Mouse (Mus musculus): Measurements from ENCODE around the gene Nckap5. TPM values are rescaled to one million over a fixed set of nuclear protein-coding genes. Genes with fewer than 3 reads are reported as not detected.

The Nckap5 gene
- polyA plus RNA-seq, 1 experiment from 2014 or later = 12.3 TPM

DNA sequence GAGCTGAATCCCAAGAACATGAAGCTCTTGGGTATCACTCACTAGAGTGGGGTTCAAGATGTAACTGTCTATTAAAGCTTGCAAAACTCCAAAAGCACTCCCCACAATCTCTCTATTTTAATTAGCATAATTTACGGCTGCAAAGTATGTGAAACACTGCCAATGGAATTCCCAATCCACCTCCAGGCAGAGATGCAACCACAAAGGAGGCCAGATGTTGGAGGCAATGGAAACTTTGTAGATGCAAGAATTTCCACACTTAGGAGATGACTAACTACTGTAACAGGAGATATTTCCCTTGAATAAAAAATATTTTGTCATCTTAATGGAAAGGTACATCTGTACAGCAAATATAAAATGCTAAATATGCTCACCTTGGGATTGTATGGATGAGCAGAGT lies 295.1 kb downstream of the Nckap5 start:
- WGBS = 85% methylated on average over 1 of the region's 1 CpGs
- Histone ChIP-seq H3K4me1 (replicated peaks; ENCODE audit: control insufficient read depth, insufficient read depth, low read length) (no peaks in the 10 kb centered on the region), H3K9ac (ENCODE audit: low read depth, low read length) (no peak overlapping the region), H3K4me3 (ENCODE audit: low read depth, low read length) (no peak overlapping the region), H3K36me3 (ENCODE audit: control insufficient read depth, insufficient read depth) (no peaks in the 10 kb centered on the region), H3K27ac (ENCODE audit: low read depth, low read length) (no peak overlapping the region), H3K4me2 (replicated peaks; ENCODE audit: low read depth) (no peak overlapping the region), H3K9me3 (ENCODE audit: control insufficient read depth) (no peaks in the 10 kb centered on the region), H3K27me3 (replicated peaks; ENCODE audit: control insufficient read depth, insufficient read depth, low read length) (no peaks in the 10 kb centered on the region)
- no peak for TF ChIP-seq CTCF (IDR thresholded peaks at IDR 0.05; ENCODE audit: low read depth)
- ATAC-seq = no peak

DNA sequence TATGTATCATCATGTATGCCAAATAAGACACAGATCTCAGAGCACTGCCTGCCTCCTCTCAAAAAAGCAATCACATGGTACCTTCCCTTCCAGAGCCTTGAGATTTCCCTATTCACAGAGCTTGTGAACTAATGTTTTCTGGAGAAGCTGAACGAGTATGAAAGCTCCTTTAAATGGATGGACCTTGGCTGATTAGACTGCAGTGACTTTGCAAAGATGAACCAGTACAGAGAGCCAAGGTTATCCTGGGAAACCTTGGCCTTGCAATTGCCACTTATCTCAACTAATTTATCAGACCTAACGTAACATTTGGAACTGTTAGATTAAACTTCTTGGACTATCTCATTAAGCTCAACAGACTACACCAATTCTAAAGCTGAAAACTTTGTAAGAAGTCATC lies 296.6 kb downstream of the Nckap5 start:
- no peaks in the 10 kb centered on the region for H3K4me1 ChIP-seq (replicated peaks; ENCODE audit: control insufficient read depth, insufficient read depth, low read length)
- no peak for TF ChIP-seq CTCF (IDR thresholded peaks at IDR 0.05; ENCODE audit: low read depth)
- H3K36me3 ChIP-seq (ENCODE audit: control insufficient read depth, insufficient read depth) = no peaks in the 10 kb centered on the region
- no peak overlapping the region for H3K4me2 ChIP-seq (replicated peaks; ENCODE audit: low read depth)
- ATAC-seq = no peak
- H3K9me3 ChIP-seq (ENCODE audit: control insufficient read depth) = no peaks in the 10 kb centered on the region
- WGBS = 52% methylated on average over 2 of the region's 2 CpGs
- no peak overlapping the region for H3K4me3 ChIP-seq (ENCODE audit: low read depth, low read length)
- no peak overlapping the region for H3K9ac ChIP-seq (ENCODE audit: low read depth, low read length)
- no peak overlapping the region for H3K27ac ChIP-seq (ENCODE audit: low read depth, low read length)
- H3K27me3 ChIP-seq (replicated peaks; ENCODE audit: control insufficient read depth, insufficient read depth, low read length) = no peaks in the 10 kb centered on the region

GRCm38 (mm10) chr1:126528043-126528598 lies 302.5 kb downstream of the Nckap5 start:
- no peak for ATAC-seq
- Histone ChIP-seq H3K4me2 (replicated peaks; ENCODE audit: low read depth) (no peak overlapping the region), H3K36me3 (ENCODE audit: control insufficient read depth, insufficient read depth) (no peaks in the 10 kb centered on the region), H3K27ac (ENCODE audit: low read depth, low read length) (no peak overlapping the region), H3K4me1 (replicated peaks; ENCODE audit: control insufficient read depth, insufficient read depth, low read length) (no peaks in the 10 kb centered on the region), H3K9me3 (ENCODE audit: control insufficient read depth) (no peaks in the 10 kb centered on the region), H3K27me3 (replicated peaks; ENCODE audit: control insufficient read depth, insufficient read depth, low read length) (no peaks in the 10 kb centered on the region), H3K9ac (ENCODE audit: low read depth, low read length) (no peak overlapping the region), H3K4me3 (ENCODE audit: low read depth, low read length) (no peak overlapping the region)
- TF ChIP-seq CTCF (IDR thresholded peaks at IDR 0.05; ENCODE audit: low read depth) = no peak
- WGBS = 89% methylated on average over 7 of the region's 7 CpGs

DNA sequence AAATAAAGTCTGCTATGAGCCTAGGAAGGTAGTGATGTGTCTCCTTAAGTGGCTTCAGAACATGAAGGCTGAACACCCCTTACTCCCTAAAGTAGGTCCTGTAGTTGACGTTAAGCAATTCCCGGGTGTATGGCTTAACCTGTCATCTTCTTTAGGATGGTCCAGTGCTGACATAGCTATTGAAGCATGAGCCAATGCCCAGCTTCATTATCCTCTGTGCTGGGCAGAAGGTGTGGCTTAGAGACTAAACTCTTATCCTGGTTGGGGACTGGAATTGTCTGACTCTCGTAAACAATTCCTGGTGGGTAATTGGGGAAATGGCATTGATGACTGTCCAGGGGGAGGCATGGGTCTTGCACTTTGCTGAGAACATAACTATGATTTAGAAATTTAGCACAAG lies 312.5 kb downstream of the Nckap5 start:
- ATAC-seq = no peak
- no peaks in the 10 kb centered on the region; the same call in none of the 2 replicates for H3K4me1 ChIP-seq (replicated peaks; ENCODE audit: control insufficient read depth, insufficient read depth, low read length)
- TF ChIP-seq CTCF (IDR thresholded peaks at IDR 0.05; ENCODE audit: low read depth) = no peak
- H3K27me3 ChIP-seq (replicated peaks; ENCODE audit: control insufficient read depth, insufficient read depth, low read length) = no peaks in the 10 kb centered on the region
- H3K4me3 ChIP-seq (ENCODE audit: low read depth, low read length) = no peak overlapping the region
- H3K9ac ChIP-seq (ENCODE audit: low read depth, low read length) = no peak overlapping the region
- WGBS = 80% methylated on average over 3 of the region's 3 CpGs
- no peak overlapping the region for H3K4me2 ChIP-seq (replicated peaks; ENCODE audit: low read depth)
- no peak overlapping the region for H3K27ac ChIP-seq (ENCODE audit: low read depth, low read length)
- H3K9me3 ChIP-seq (ENCODE audit: control insufficient read depth) = no peaks in the 10 kb centered on the region
- no peaks in the 10 kb centered on the region for H3K36me3 ChIP-seq (ENCODE audit: control insufficient read depth, insufficient read depth)

- no peak overlapping the region for H3K4me2 ChIP-seq (replicated peaks; ENCODE audit: low read depth)
- H3K9me3 ChIP-seq (ENCODE audit: control insufficient read depth) = no peaks in the 10 kb centered on the region
- H3K27me3 ChIP-seq (replicated peaks; ENCODE audit: control insufficient read depth, insufficient read depth, low read length) = no peaks in the 10 kb centered on the region
- H3K27ac ChIP-seq (ENCODE audit: low read depth, low read length) = no peak overlapping the region
- no peak for ATAC-seq
- H3K9ac ChIP-seq (ENCODE audit: low read depth, low read length) = no peak overlapping the region
- H3K36me3 ChIP-seq (ENCODE audit: control insufficient read depth, insufficient read depth) = no peaks in the 10 kb centered on the region
- TF ChIP-seq CTCF (IDR thresholded peaks at IDR 0.05; ENCODE audit: low read depth) = no peak
- no peaks in the 10 kb centered on the region; the same call in none of the 2 replicates for H3K4me1 ChIP-seq (replicated peaks; ENCODE audit: control insufficient read depth, insufficient read depth, low read length)
- WGBS = 91% methylated on average over 1 of the region's 1 CpGs
- no peak overlapping the region for H3K4me3 ChIP-seq (ENCODE audit: low read depth, low read length)
These were observed 313.2 kb downstream of the Nckap5 start for GRCm38 (mm10) chr1:126517427-126517826.

DNA sequence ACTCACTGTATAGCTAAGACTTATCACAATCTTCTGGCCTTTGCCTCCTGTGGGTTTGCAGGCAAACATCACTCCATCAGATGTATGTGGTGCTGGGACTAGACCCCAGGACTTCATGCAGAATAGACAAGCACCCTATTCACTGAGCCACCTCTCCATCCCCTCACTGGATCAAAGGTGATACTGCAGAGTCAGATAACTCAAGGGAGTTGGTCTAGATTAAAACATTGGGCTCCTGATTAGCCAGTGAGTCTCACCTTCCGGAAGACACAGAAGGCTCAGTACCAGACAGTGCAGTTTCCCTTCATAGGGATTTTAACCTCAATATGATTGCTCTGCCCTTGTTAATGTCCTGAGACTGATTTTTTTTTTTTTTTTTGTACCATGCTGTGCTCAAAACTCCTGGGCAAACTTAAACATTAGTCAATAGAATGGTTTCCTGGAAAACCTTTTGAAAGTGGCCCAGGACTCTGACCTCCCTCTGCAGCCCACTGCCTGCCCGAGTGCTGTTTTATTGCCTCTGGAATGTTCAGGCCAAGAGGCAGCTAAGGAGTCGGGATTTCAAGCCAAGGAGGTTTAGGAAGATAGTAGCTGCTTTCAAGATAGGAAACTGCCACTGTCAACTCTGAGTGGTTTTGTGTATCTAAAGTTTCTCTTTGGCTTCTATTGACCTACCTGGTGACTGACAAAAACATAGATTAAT lies 315.4 kb downstream of the Nckap5 start:
- no peak overlapping the region for H3K4me2 ChIP-seq (replicated peaks; ENCODE audit: low read depth)
- H3K36me3 ChIP-seq (ENCODE audit: control insufficient read depth, insufficient read depth) = no peaks in the 10 kb centered on the region
- no peaks in the 10 kb centered on the region; the same call in none of the 2 replicates for H3K4me1 ChIP-seq (replicated peaks; ENCODE audit: control insufficient read depth, insufficient read depth, low read length)
- no peak overlapping the region for H3K4me3 ChIP-seq (ENCODE audit: low read depth, low read length)
- H3K9ac ChIP-seq (ENCODE audit: low read depth, low read length) = no peak overlapping the region
- 19% methylated on average over 3 of the region's 3 CpGs for WGBS
- no peak overlapping the region for H3K27ac ChIP-seq (ENCODE audit: low read depth, low read length)
- no peaks in the 10 kb centered on the region for H3K27me3 ChIP-seq (replicated peaks; ENCODE audit: control insufficient read depth, insufficient read depth, low read length)
- TF ChIP-seq CTCF (IDR thresholded peaks at IDR 0.05; ENCODE audit: low read depth) = no peak
- no peaks in the 10 kb centered on the region for H3K9me3 ChIP-seq (ENCODE audit: control insufficient read depth)
- no peak for ATAC-seq
